Mouse (Mus musculus) liver, adult (tissue): ENCODE results near the gene Gm20708.

Source experiments
- GATA4 ChIP-seq: IDR thresholded peaks from 2 replicates; pipeline ENCODE4 v1.6.1; 2014; ENCODE audit warnings: mild to moderate bottlenecking, low read length; ENCODE audit not compliant: insufficient replicate concordance

Gm20708 gene

GRCm38 (mm10) chr11:117792281-117792888 is 17.1 kb upstream of the Gm20708 start:
- no peak for TF ChIP-seq GATA4

- TF ChIP-seq GATA4: no peak
These were observed 15.4 kb upstream of the Gm20708 start for GRCm38 (mm10) chr11:117794035-117794551.

GRCm38 (mm10) chr11:117796954-117797353 is 12.5 kb upstream of the Gm20708 start:
- no peak for TF ChIP-seq GATA4

DNA sequence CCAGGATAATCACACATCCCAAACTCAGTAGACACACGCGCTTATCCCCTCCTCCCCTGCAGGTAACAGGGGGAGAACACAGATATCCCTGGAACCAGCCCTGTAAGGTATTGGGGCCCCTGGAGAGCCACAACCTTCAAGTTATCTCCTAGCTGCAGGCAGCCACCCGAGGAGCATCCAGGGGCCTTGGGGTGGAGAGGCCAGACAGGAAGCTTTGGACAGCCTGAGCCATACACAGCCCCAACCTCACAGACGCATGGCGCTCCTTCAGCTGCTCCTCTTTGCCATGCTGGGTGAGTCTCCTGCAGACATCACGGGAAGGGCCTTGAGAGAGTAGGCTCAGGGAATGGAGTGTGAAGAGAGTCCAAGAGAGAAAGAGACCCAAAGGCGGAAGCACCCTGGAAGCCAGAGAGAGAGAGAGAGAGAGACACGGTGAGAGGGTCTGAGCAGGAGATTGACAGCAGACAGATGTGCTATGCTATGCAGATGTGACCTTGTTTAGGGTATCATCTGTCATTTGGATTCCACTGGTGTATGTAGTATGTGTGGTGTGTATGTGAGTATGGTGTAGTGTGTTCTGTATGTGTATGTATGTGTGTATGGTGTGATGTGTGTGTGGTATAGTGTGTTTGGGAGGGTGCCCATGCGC is 11.8 kb upstream of the Gm20708 start, which contains the start of gene 6030468B19Rik:
TSS of gene 6030468B19Rik (plus strand) at position 150 of the 649 bp plus-strand sequence.
- no peak for TF ChIP-seq GATA4

GRCm38 (mm10) chr11:117798160-117798541 is 11.3 kb upstream of the Gm20708 start:
- no peak for TF ChIP-seq GATA4

- no peak for TF ChIP-seq GATA4
These were observed 10.3 kb upstream of the Gm20708 start for GRCm38 (mm10) chr11:117799174-117799573.

DNA sequence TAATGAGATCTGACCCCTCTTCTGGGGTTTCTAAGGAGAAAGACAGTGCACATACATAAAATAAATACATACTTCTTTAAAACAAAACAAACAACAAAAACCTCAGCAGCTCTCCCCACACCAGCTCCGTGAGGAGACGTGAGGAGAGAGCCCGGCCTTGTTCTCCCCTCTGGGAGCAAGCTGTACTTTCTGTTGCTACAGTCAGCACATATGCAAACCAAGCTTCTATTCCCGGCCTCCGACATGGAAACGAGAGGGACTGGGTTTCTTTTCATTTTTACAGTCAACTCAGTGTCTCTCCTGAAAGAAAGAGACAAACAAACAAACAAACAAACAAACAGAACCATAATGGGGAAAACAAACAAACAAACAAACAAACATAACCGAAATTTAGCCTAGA is 9.4 kb upstream of the Gm20708 start:
- TF ChIP-seq GATA4: no peak

DNA sequence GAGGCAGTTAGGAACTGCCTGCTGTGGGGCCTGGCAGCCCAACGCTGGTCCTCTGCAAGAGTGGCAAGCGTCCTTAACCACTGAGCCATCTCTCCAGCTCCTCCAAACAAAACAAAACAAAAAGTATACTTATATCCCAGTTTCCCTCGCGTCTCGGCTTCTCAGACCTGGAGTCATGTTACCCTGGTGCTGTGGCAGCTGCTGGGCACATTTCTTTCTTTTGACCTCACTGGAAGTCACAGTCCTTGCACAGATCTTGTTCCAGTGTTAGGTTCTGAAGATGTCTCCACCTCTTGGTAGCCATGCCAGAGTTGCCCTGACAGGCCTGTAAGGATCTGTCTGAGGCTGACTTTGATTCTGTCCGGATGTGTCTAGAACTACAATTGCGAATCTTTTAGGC is 7.8 kb upstream of the Gm20708 start:
- TF ChIP-seq GATA4: no peak

- TF ChIP-seq GATA4: no peak
These were observed 6.2 kb upstream of the Gm20708 start for GRCm38 (mm10) chr11:117803166-117803688.

DNA sequence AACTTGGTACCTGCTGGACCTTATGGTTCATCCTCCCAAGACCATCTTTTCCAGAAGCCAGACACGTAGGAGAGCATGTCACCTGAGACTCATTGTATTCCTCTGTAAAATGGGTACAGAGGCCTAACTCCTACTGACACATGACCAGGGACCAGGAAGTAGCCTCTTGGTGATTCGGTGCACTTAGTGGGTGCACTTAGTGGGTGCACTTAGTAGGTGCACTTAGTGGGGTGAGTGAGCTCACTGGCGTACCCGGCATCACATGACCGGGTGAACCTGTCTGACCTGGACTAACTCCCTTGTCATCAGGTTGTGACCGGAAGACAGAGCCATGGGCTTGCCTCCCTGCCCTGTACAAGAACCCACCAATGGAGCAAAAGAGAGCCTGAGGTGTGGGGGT is 2.7 kb upstream of the Gm20708 start:
- no peak for TF ChIP-seq GATA4

- no peak for TF ChIP-seq GATA4
These were observed 1.1 kb downstream of the Gm20708 start for GRCm38 (mm10) chr11:117810401-117811046.

- TF ChIP-seq GATA4: no peak
These were observed 4.4 kb downstream of the Gm20708 start for GRCm38 (mm10) chr11:117813867-117814266.

DNA sequence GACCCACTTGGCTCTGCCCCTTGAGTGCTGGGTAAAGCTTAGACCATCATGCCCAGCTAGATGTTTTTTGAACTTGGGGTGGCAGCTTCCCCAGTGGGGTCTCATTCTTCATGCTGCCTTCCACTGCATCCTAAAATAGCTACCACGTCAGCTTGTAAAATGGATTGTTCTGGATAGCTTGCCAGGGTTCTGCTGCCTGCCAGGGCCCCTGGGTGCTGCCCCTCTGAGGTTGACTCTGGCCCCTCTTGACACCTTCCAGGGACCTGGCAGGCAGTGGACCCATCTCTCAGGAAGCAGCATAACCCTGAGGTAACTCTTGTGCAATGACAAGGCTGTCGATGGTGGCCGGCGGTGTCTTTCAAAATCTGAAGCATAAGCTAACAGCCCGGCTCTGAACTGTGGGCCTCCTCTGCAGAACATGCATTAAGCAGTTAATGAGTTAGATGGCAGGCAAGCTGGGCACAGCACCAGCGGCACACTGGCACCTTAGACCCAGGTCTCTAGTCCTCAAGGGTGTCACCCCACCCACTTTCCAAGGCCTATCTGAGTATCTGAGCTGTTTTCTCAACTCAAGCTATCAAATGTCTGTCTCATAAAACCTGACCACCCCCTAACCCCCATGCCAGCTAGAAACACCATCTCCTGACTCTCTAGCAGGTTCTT is 5.4 kb downstream of the Gm20708 start:
- TF ChIP-seq GATA4: no peak

GRCm38 (mm10) chr11:117816389-117816996 is 7.0 kb downstream of the Gm20708 start:
- no peak for TF ChIP-seq GATA4

DNA sequence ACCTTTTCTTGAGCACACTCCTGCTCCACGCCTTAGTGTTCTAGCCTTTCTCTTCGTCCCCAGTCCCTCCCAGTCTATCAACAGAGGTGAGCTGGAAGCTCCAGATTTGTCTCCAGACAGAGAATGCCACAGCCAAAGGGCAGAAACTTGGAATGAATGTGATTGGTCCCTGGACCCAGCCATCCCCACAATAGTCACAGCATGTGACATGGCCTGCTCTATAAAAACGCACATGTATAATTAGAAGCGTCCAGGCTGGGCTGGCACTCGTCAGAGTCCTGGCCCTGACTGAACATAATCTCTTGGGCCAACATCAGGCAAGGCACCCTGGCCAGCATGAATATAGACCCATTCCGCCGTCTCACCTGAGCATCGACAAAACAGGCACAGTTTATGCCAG is 9.6 kb downstream of the Gm20708 start:
- no peak for TF ChIP-seq GATA4
